Mouse (Mus musculus) limb, embryonic 15.5 days (tissue): ENCODE measurements around the gene Ap2m1. TPM values are rescaled to one million over a fixed set of nuclear protein-coding genes. Genes with fewer than 3 reads are reported as not detected.

Source experiments
- ATAC-seq: fragments of 200-750 bp; cut with Nextera tagmentation; 2 replicates; pipeline ENCODE4 v1.8.0; 2017; ENCODE audit warnings: low read depth, moderate TSS enrichment; ENCODE audit not compliant: insufficient number of reproducible peaks, low FRiP score, low TSS enrichment
- H3K27ac ChIP-seq: fragments of 300-500 bp; sonication (generic); 2 replicates; pipeline ENCODE4 v1.5.1; 2015; ENCODE audit warnings: moderate library complexity, mild to moderate bottlenecking, inconsistent platforms
- H3K27me3 ChIP-seq: fragments of 300-500 bp; sonication (generic); 2 replicates; pipeline ENCODE4 v1.6.1; 2015; ENCODE audit warnings: inconsistent platforms
- H3K36me3 ChIP-seq: fragments of 300-500 bp; sonication (generic); 2 replicates; pipeline ENCODE4 v1.6.1; 2015; ENCODE audit warnings: inconsistent platforms
- H3K4me1 ChIP-seq: fragments of 300-500 bp; sonication (generic); 2 replicates; pipeline ENCODE4 v1.6.1; 2015; ENCODE audit warnings: inconsistent platforms
- H3K4me2 ChIP-seq: fragments of 300-500 bp; sonication (generic); 2 replicates; pipeline ENCODE4 v1.6.1; 2015; ENCODE audit warnings: mild to moderate bottlenecking, inconsistent platforms
- H3K4me3 ChIP-seq: fragments of 300-500 bp; sonication (generic); 2 replicates; pipeline ENCODE4 v1.5.1; 2015; ENCODE audit warnings: mild to moderate bottlenecking, inconsistent platforms
- H3K9ac ChIP-seq: fragments of 300-500 bp; sonication (generic); 2 replicates; pipeline ENCODE4 v1.6.1; 2015; ENCODE audit warnings: inconsistent platforms
- H3K9me3 ChIP-seq: fragments of 300-500 bp; sonication (generic); 2 replicates; pipeline ENCODE4 v1.6.1; 2016; ENCODE audit warnings: inconsistent platforms
- WGBS: fragments of 180-500 bp; shearing (Covaris S2); methylation state at CpG from one replicate; pipeline ENCODE4 v1.1.7; 2015; 5-methylcytosine and 5-hydroxymethylcytosine counted together
- polyA plus RNA-seq: library from polyadenylated mRNA; unstranded; fragments of >200 nt; fragmentation: Nextera tagmentation; extraction: Ambion mirVana; gene quantifications from 2 replicates; pipeline ENCODE4 v1.2.1, GENCODE M21; 2015

Ap2m1 gene
- polyA plus RNA-seq, 1 experiment from 2014 or later, result 572 TPM

DNA sequence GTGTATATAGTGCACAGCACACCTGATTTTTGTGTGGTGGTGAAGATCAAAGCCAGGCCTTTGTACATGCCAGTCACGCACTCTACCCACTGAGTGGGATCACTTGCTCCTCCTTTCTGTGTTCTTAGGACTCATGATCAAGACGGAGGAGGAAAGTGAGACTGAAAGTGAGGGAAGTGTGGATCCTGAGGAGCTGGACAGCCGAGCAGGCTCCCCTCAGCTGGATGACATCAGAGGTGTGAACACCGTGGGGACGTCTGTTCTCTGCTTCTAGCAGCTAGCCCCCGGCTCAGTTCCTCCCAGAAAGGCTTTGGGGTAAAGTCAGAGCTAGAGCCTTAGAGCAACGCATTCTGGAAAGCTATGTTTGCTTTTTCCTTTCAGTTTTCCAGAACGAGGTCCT is 29.3 kb upstream of the Ap2m1 start:
- Histone ChIP-seq H3K9me3 (no peaks in the 10 kb centered on the region), H3K27ac (no peak overlapping the region), H3K4me2 (no peak overlapping the region), H3K36me3 (peaks cover 96% of the 10 kb centered on the region), H3K27me3 (no peaks in the 10 kb centered on the region), H3K4me3 (no peak overlapping the region), H3K4me1 (no peaks in the 10 kb centered on the region), H3K9ac (no peak overlapping the region)
- ATAC-seq, result no peak
- WGBS, result 78% methylated on average over 8 of the region's 8 CpGs

- no peak overlapping the region for H3K27ac ChIP-seq
- H3K27me3 ChIP-seq, result no peaks in the 10 kb centered on the region
- no peaks in the 10 kb centered on the region for H3K4me1 ChIP-seq
- no peak for ATAC-seq
- no peak overlapping the region for H3K9ac ChIP-seq
- H3K4me2 ChIP-seq, result no peak overlapping the region
- no peaks in the 10 kb centered on the region for H3K9me3 ChIP-seq
- H3K4me3 ChIP-seq, result no peak overlapping the region
- 68% methylated on average over 3 of the region's 3 CpGs for WGBS
- H3K36me3 ChIP-seq, result peaks cover 65% of the 10 kb centered on the region
These were observed 25.9 kb upstream of the Ap2m1 start for GRCm38 (mm10) chr16:20509349-20509748.

DNA sequence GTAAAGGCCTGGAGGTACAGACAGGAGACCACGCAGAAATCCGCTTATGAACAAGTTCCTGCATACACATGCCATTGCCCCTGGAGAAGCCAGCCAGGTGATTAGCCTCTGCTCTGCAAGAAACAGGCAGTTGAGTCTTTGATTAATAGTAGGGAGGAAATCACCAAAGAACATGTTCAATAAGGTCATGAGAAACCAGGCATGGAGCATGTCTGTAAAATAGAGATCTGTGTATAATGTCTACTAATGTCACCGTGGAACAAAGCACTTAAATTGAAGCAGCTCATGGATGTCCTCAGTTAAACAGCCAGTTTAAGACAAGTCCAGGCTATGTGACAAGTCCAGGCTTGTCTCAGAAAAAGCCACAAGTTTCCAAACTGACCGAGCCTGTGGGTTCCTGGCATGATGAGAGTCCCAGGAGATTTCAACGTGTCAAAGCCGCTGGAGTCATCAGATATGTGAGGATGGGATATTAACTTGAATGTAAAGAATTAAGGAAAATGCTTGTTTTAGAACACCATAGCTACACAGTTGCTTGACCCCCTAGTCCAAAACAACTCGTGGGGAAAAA is 23.9 kb upstream of the Ap2m1 start:
- no peaks in the 10 kb centered on the region for H3K4me1 ChIP-seq
- no peak overlapping the region for H3K27ac ChIP-seq
- H3K36me3 ChIP-seq, result peaks cover 48% of the 10 kb centered on the region
- no peak overlapping the region for H3K9ac ChIP-seq
- no peak overlapping the region for H3K4me3 ChIP-seq
- H3K9me3 ChIP-seq, result no peaks in the 10 kb centered on the region
- no peak overlapping the region for H3K4me2 ChIP-seq
- 76% methylated on average over 7 of the region's 7 CpGs for WGBS
- no peaks in the 10 kb centered on the region for H3K27me3 ChIP-seq
- no peak for ATAC-seq

DNA sequence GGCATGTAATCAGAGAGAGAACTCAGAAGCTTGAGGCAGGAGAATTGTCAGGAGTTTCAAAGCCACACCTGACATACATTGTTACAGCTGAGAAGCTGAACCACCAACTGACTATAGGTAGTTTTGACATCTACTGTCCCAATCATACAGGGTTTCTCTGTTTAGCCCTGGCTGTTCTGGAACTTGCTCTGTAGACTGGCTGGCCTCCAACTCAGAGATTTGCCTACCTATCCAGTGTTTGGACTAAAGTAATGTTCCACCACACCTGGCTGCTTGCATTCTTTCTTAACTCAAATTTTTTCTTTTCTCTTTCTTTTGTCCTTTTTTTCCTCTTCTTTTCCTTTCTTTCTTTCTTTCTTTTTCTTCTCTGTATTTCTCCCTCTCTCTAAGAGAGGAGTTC is 19.2 kb upstream of the Ap2m1 start:
- Histone ChIP-seq H3K9ac (peak overlapping the region; percentile 99), H3K4me2 (peak overlapping the region; percentile 75), H3K4me1 (peaks cover 20% of the 10 kb centered on the region), H3K27ac (peak overlapping the region; percentile 94), H3K36me3 (peaks cover 11% of the 10 kb centered on the region), H3K9me3 (no peaks in the 10 kb centered on the region), H3K4me3 (peak overlapping the region; percentile 97), H3K27me3 (no peaks in the 10 kb centered on the region)
- ATAC-seq, result no peak

DNA sequence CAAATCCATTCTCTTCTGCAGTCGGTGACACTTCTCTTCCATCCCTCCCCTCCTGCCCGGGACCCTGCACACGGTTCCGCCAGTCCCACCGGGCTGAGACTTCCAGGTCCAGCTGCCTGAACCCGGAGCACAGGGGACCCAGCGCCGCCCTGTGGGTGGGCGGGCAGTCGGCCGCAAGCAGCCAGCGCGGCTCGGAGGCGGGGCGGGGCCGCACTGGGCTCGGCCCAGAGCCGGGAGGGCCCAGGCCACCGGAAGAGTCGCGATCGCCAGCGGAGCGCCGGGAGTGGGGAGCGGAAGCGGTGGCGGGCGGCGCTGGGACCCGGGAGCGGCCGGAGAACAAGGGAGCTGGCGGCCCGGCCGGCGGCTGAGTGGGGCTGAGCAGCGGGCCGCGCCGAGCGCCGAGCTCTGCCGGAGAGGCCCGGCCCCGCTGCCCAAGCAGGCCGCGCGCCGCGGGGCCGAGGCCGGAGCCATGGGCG is 18.5 kb upstream of the Ap2m1 start, which contains the start of gene Dvl3:
Dvl3 (plus strand) TSS at position 257 of the 476 bp plus-strand sequence.
- H3K27me3 ChIP-seq, result no peaks in the 10 kb centered on the region
- H3K4me1 ChIP-seq, result peaks cover 20% of the 10 kb centered on the region
- no peaks in the 10 kb centered on the region for H3K9me3 ChIP-seq
- peak within 1 kb of the TSS; percentile 99 for H3K9ac ChIP-seq
- WGBS, result 1% methylated on average over 39 of the region's 55 CpGs
- H3K27ac ChIP-seq, result peak within 1 kb of the TSS; percentile 94
- H3K36me3 ChIP-seq, result peaks cover 15% of the 10 kb centered on the region
- ATAC-seq, result peak; percentile 95
- H3K4me2 ChIP-seq, result peak within 1 kb of the TSS; percentile 75
- H3K4me3 ChIP-seq, result peak within 1 kb of the TSS; percentile 97

DNA sequence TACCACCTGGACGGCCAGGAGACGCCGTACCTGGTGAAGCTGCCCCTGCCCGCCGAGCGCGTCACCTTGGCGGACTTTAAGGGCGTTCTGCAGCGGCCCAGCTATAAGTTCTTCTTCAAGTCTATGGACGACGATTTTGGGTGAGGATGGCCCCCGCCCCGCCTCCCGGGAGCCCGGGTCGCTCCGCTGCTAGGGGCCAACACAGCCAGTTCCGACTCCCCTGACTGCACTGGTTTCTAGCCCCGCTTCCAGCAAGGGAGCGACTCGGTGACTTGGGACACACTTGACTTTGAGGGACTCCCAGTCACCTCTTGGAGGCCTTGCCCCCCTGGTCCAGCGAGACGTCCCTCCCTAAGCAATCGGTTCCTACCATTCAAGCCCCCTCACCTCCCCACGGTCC is 18.1 kb upstream of the Ap2m1 start:
- under 1% methylated on average over 26 of the region's 26 CpGs for WGBS
- ATAC-seq, result peak; percentile 22; the same call in 1 of the 2 replicates
- Histone ChIP-seq H3K27ac (peak overlapping the region; percentile 94), H3K4me1 (peaks cover 20% of the 10 kb centered on the region), H3K27me3 (no peaks in the 10 kb centered on the region), H3K36me3 (peaks cover 20% of the 10 kb centered on the region), H3K9ac (peak overlapping the region; percentile 99), H3K9me3 (no peaks in the 10 kb centered on the region), H3K4me3 (peak overlapping the region; percentile 97), H3K4me2 (peak overlapping the region; percentile 75)

GRCm38 (mm10) chr16:20517701-20518374 is 17.4 kb upstream of the Ap2m1 start:
- Histone ChIP-seq H3K9me3 (no peaks in the 10 kb centered on the region), H3K9ac (peak overlapping the region; percentile 99), H3K36me3 (peaks cover 21% of the 10 kb centered on the region), H3K27ac (peak overlapping the region; percentile 94), H3K4me1 (peaks cover 20% of the 10 kb centered on the region), H3K4me2 (peak overlapping the region; percentile 75), H3K27me3 (no peaks in the 10 kb centered on the region), H3K4me3 (peak overlapping the region; percentile 97)
- WGBS, result 3% methylated on average over 6 of the region's 6 CpGs
- ATAC-seq, result no peak

DNA sequence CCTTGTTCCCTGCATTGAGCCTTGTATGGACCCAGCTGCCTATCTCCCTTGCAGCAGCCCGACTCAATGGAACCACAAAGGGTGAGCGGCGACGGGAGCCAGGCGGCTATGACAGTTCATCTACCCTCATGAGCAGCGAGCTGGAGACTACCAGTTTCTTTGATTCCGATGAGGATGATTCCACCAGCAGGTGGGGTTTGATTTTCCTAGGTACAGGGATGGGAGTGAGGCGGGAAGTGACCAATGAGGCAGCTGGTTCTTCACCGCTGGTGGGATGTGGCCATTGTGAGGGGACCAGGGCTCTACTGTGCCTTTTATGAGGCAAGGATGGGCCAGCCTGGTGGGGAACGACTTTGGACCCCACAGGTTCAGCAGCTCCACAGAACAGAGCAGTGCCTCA is 11.4 kb upstream of the Ap2m1 start:
- Histone ChIP-seq H3K9me3 (no peaks in the 10 kb centered on the region), H3K27ac (no peak overlapping the region), H3K4me1 (peaks cover 9% of the 10 kb centered on the region; the same call in 1 of the 2 replicates), H3K27me3 (no peaks in the 10 kb centered on the region), H3K9ac (no peak overlapping the region), H3K36me3 (peaks cover 79% of the 10 kb centered on the region), H3K4me3 (no peak overlapping the region), H3K4me2 (no peak overlapping the region)
- ATAC-seq, result no peak
- WGBS, result 79% methylated on average over 10 of the region's 10 CpGs

- Histone ChIP-seq H3K9me3 (no peaks in the 10 kb centered on the region), H3K27ac (no peak overlapping the region), H3K9ac (no peak overlapping the region), H3K4me3 (no peak overlapping the region), H3K36me3 (peaks cover 94% of the 10 kb centered on the region), H3K27me3 (no peaks in the 10 kb centered on the region), H3K4me1 (no peaks in the 10 kb centered on the region), H3K4me2 (no peak overlapping the region)
- no peak for ATAC-seq
- whole genome bisulfite sequencing, result 87% methylated on average over 5 of the region's 5 CpGs
These were observed 6.5 kb upstream of the Ap2m1 start for GRCm38 (mm10) chr16:20528779-20529178.

- no peaks in the 10 kb centered on the region for H3K4me1 ChIP-seq
- no peaks in the 10 kb centered on the region for H3K27me3 ChIP-seq
- no peak overlapping the region for H3K27ac ChIP-seq
- no peaks in the 10 kb centered on the region for H3K9me3 ChIP-seq
- H3K4me2 ChIP-seq, result no peak overlapping the region
- no peak overlapping the region for H3K9ac ChIP-seq
- no peak for ATAC-seq
- H3K4me3 ChIP-seq, result no peak overlapping the region
- 77% methylated on average over 1 of the region's 1 CpGs for WGBS
- peaks cover 88% of the 10 kb centered on the region for H3K36me3 ChIP-seq
These were observed 5.9 kb upstream of the Ap2m1 start for GRCm38 (mm10) chr16:20529375-20529774.

DNA sequence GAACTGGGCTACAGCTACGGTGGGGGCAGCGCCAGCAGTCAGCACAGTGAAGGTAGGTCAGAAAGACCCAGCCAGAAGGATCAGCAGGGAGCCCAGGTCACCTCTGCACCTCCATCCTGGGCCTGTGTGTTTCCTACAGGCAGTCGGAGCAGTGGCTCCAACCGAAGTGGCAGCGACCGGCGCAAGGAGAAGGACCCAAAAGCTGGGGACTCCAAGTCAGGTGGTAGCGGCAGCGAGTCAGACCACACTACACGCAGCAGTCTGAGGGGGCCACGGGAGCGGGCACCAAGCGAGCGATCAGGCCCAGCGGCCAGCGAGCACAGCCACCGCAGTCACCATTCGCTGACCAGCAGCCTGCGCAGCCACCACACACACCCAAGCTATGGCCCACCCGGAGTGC is 4.3 kb upstream of the Ap2m1 start:
- Histone ChIP-seq H3K27ac (no peak overlapping the region), H3K36me3 (peaks cover 74% of the 10 kb centered on the region), H3K4me1 (no peaks in the 10 kb centered on the region), H3K9me3 (no peaks in the 10 kb centered on the region), H3K4me3 (no peak overlapping the region), H3K27me3 (no peaks in the 10 kb centered on the region), H3K4me2 (no peak overlapping the region), H3K9ac (no peak overlapping the region)
- WGBS, result 95% methylated on average over 20 of the region's 20 CpGs
- ATAC-seq, result no peak

DNA sequence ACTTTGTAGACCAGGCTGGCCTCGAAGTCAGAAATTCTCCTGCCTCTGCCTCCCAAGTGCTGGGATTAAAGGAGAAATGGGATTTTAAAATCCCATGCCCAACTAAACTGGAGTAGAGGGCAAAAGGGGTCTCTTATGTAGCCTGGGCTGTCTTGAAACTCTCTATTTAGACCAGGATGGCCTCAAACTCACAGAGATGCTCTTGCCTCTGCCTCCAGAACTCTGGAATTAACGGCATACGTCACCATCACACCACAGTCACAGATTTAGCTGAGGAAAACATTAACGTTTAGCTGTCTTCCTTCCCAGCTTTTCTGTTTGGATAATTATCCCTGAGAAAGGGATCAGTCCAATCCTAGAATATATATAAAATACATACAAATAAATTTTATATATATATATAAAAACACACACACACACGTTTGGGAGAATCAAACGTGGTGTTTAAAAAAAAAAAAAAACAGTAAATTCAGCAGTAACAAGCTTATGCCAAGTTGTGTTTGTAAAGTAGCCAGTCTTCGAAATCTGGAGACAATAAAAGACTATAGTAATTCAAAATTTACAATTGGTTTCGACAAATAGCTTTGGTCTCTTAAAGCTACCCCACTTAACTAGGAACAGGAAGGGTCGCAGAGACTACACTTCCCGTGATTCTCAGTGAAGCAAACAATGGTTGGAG is 522 bp upstream of the Ap2m1 start:
- peak overlapping the region; percentile 90 for H3K4me3 ChIP-seq
- 0 out of 2 replicates have a peak overlapping the region, but pooled peaks have one; percentile 20 for H3K4me2 ChIP-seq
- 40% methylated on average over 10 of the region's 10 CpGs for WGBS
- no peak overlapping the region for H3K9ac ChIP-seq
- no peak overlapping the region for H3K27ac ChIP-seq
- no peaks in the 10 kb centered on the region for H3K9me3 ChIP-seq
- H3K4me1 ChIP-seq, result peaks cover 26% of the 10 kb centered on the region
- no peaks in the 10 kb centered on the region for H3K27me3 ChIP-seq
- H3K36me3 ChIP-seq, result peaks cover 55% of the 10 kb centered on the region
- no peak for ATAC-seq
